Mouse (Mus musculus) adrenal gland, postnatal 36 days (tissue): ENCODE results near the gene Snx25. TPM values are rescaled to one million over a fixed set of nuclear protein-coding genes. Genes with fewer than 3 reads are reported as not detected.

Experiments
- DNase-seq, 2 experiments: peaks; one replicate each; pipeline ENCODE4 v3.0.0; 2021; ENCODE audit warnings: mixed read lengths in 1 of 2
- long read RNA-seq, 2 experiments: library from polyadenylated mRNA; stranded (forward); transcript quantifications; one replicate each; pipeline ENCODE4 v2.0.0; 2021; ENCODE audit warnings: borderline sequencing depth in 2 of 2
- total RNA-seq, 2 experiments: library from RNA; stranded (reverse); gene quantifications; 2 replicates each; pipeline ENCODE4 v1.2.3; 2021

The Snx25 gene
- 10 to 100 TPM; 17.7 to 18.2 TPM for total RNA-seq
- long read RNA-seq, experiment 1, transcript Snx25-203 (19 exons, 3,445 nt) = major isoform, 42 of 49 reads
- long read RNA-seq, experiment 1, partial matches to known transcripts = 2 of 49 reads
- long read RNA-seq, experiment 1, other reads (novel, unspliced or antisense) = 5 of 49 reads
- long read RNA-seq, experiment 2, partial matches to known transcripts = 0 of 4 reads
- long read RNA-seq, experiment 2, other reads (novel, unspliced or antisense) = 3 of 4 reads

DNA sequence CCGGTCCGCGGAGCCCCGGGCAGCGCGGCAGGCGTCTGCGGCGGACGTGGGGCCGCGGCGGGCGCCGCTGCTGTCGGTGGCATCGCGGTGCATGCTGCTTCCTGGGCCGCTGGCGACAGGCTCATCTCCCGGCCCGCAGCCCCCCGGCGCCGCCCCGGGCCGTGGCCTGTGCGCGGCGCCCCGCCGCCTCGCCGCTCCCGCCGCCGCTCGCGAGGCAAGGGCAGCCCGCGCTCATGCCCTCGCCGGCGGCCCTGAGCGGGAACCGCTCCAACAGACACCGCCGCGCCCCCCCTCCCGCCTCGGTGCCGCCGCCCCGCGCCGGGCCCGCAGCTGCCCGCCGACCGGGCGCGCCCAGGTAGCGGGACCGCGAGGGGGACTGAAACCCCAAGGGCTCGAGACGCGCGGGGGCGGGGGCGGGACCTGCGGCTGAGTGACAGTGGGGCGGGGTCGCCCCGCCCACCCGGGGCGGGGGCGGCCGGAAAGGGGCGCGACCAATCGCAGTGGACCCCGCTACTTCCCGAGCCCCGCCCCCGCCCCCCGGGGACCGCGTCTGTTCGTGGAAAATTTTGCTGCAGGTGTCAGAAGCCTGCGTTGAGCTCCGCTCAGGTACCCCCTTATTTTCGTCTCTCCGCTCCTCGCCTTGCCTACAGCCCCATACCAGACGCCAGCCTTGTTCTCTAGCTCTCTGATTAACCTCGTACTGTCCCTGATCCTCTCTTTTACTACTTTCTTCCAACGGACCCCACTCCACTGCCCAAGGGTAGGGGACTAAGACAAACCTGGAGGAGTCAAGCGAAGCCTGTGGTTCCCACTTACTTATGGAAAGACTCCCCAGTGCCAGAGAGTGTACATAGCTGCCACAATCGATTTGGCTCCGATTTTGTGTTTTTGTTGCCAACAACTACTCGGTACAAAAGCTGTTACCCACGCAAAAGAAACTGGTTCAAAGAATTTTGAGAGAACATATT is at the start of gene Snx25:
Gene Snx25, minus strand, starts transcription at position 96 of the 968 bp plus-strand sequence.
- peak; percentile 91 to 96 for DNase-seq

- DNase-seq = no peak
Observed at GRCm38 (mm10) chr8:46197673-46198072, 45.7 kb upstream of the Snx25 start.

DNA sequence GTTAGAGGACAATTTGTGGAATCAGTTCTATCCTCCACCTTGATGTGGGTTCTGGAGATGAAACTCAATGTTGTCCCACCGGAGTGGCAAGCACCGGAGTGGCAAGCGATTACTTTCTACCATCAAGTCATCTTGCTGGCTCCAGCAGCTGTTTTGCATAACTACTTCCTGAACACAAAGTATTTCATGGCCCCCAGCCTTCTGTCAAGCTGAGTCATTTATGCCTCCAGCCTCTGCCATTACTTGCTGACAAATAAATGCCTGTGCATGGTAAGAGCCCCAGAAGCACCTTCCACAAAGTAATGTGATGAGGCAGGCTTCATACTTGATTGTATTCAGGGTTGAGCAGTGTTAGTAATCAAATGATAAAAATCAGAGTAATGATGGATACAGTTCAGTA is 44.9 kb upstream of the Snx25 start:
- no peak for DNase-seq

- no peak for DNase-seq
Observed at GRCm38 (mm10) chr8:46193100-46193499, 41.1 kb upstream of the Snx25 start.

DNA sequence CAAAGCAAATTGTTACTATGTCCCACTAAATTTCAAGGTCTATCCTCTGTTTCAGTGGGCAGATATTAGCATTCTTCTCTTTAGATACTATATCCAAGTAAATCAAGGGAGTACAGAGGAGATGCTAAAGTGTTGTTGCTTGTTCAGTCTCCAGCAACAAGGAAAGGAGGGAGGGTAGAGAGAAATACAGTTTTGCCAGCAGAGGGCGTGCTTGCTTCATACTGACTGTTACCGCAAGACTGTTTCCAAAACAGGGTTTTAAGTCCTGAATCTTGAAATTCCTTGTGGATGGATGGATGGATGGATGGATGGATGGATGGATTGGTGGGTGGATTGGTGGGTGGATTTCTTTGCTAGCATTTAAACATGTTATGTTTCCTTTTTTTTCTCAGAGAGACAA is 33.4 kb upstream of the Snx25 start:
- DNase-seq = peak; percentile 66 to 76

- DNase-seq = no peak
Observed at GRCm38 (mm10) chr8:46180136-46180535, 28.2 kb upstream of the Snx25 start.

DNA sequence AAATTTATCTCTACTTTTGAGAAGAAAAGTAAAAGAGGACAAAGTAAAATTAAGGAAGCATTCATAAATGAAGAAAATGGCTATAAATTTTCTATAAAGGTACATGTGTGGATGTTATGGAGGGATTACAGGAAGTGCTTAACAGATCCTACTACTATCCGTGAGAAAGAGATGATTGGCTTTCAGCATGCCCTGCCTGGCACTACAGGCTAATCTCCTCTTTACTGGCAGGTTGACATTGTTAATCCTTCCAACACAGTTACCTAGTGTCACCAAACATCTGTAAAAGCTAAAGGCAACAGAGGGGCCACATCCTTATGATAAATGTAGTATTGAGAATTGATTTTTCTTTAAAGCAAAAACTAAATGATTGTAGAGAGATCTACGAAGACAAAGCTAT is 21.7 kb upstream of the Snx25 start:
- DNase-seq = no peak

DNA sequence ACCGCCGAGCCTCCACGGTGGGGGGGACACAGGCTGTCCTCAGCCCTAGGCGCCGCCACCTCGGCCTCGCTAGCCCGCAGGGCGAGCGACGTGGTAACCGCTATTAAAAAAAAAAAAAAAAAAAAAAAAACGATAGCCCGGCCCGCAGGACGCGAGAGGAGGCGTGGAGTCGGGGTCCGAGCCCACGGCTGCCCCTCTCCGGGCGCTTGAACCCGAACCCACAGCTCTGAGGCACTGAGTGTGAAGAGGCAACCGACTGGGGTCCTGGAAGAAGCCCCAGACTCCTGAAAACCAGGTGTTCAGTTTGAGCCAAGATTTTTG is 11.9 kb upstream of the Snx25 start:
- DNase-seq = no peak

- DNase-seq = peak; percentile 99
Observed at GRCm38 (mm10) chr8:46162953-46163869, 11.3 kb upstream of the Snx25 start.

- no peak for DNase-seq
Observed at GRCm38 (mm10) chr8:46153042-46153441, 1.1 kb upstream of the Snx25 start.

DNA sequence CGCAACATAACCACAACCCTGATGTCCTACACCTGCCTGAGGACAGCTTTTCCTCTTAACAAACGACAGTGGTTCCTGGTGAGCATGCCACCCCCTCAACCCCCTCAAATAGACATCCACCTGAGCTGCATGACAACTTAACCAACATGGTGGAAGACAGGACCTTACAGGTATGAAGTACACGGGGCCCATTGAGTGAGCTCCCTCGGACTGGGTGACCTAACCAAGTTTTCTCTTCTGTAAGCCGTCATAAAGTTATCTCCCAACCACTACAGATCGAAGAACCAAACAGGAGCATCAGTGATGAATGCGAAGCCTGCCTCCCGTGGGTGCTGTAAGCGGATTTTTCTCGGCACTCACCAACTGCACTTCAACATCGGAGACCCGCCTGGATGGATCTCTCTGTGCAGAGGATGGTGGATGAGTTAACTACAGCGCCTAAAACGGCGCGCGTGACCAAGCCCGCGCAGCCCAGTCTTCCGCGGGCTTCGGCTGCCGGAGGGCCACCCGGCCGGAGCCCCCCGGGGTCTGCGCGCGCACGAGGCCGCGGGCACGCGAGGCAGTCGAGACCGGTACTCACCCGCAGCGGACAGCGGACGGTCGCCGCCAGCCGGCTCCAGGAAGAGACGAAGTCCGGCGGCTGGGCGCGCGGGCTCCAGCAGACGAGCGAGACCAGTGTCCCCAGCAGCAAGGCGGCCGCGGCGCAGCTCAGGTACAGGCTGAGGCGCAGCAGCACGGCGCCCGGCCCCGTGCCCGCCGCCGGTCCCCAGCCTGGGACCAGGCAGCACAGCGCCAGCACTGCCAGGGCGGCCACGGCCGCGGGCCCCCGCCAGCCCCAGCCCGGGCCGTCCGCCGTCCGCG is 527 bp downstream of the Snx25 start, which contains the start of gene Cfap97:
Gene Cfap97, plus strand, starts transcription at position 570 of the 861 bp plus-strand sequence.
- DNase-seq = peak; percentile 50 to 70

DNA sequence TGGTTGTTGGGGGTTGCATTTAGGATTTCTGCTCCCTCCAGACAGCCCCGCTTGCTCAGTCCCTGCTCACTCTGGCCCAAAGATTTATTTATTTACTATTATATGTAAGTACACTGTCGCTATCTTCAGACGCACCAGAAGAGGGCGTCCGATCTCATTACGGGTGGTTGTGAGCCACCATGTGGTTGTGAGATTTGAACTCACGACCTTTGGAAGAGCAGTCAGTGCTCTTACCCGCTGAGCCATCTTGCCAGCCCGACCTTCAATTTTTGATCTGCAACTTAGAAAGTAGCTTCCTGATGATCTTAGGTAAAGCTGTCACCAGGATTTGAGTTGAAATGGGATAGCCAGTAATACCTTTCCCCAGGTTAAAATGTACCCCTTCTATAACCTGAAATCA is 2.2 kb downstream of the Snx25 start:
- DNase-seq = no peak

GRCm38 (mm10) chr8:46149306-46149705 is 2.7 kb downstream of the Snx25 start:
- no peak for DNase-seq

GRCm38 (mm10) chr8:46146173-46146572 is 5.8 kb downstream of the Snx25 start:
- no peak for DNase-seq

DNA sequence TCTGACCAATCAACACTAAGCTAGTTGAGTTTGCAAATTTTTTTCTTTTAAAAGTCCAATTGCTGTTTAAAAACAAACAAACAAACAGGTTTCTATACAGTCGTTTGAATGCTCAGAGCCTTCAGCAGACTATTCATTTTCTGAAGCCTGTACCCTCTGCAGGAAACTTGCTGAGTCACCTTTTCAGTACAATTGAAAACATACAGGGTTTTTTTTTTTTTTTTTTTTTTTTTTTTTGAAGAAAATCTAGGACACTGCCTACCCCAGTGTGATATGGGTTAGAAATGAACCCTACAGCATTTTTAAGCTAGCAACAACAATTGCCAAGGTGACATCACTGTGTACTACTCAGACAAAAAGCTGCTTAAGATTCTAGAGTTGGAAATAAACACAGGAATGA is 8.0 kb downstream of the Snx25 start:
- DNase-seq = no peak

DNA sequence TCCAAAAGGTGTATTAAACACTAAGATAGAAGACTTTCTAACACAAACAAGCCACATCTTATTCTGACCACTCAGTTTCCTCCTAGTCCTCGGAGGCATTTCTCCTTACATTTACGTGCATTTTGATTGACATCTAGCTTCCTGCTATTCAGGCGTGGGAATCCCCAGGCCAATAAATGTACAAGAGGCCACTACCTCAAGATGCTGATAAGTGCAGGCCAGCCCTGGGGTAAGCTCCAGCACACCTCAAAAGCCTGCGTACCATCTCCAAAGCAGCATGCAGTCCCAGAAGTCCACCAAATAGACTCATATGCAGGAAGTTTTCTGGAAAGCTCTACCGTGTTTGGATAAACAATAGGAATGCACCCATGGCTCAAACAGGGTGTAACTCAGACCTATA is 8.5 kb downstream of the Snx25 start:
- no peak for DNase-seq

DNA sequence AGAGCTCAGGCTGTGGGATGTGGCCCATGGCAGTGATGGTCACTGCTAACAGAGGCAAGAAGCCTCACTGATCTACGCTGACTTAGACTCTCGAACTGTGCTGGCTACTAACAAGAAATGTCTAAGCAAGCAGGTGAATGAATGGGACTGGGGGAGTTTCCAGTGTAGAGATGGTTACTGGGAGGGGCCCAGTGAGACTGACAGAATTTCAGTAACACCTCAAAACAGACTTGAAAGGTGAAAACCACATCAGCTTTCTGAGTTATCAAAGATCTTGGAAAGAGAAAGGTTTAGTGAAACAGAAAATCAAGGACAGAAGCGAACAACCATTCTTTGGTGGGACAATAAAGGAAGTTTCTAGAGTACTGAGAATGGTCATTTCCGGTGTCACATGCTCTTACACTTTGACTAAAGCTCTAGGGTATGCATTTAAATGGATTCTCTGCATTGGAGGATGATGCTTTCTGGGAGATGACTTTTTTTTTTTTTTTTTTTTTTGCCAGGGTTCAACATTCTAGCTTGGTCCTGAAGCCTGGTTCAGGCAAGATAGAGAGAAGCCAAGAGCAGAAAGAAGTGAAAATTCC is 9.4 kb downstream of the Snx25 start:
- DNase-seq = no peak

- DNase-seq = no peak
Observed at GRCm38 (mm10) chr8:46141688-46142087, 10.3 kb downstream of the Snx25 start.

GRCm38 (mm10) chr8:46140376-46141120 is 11.4 kb downstream of the Snx25 start:
- no peak for DNase-seq
